Mouse (Mus musculus): ENCODE results near the gene A430089I19Rik.
"Not testable (repeated sequence)": the region's sequence is repeated elsewhere in the genome, so short reads cannot be mapped to it uniquely, and the experiment has no call there.

A430089I19Rik gene

GRCm38 (mm10) chr5:94306696-94307095 lies at the start of gene A430089I19Rik:
TSS of gene A430089I19Rik (minus strand) at chr5:94306796.
- not testable (repeated sequence) for DNase-seq (ENCODE audit: low read depth, low spot score); H3K27me3 ChIP-seq (ENCODE audit: control insufficient read depth, insufficient read depth, low read length, poor library complexity, severe bottlenecking); H3K36me3 ChIP-seq (ENCODE audit: control insufficient read depth, insufficient read depth, low read length, poor library complexity, severe bottlenecking)

GRCm38 (mm10) chr5:94339449-94339848 lies 32.9 kb upstream of the A430089I19Rik start, which contains the start of gene AA792892:
TSS of gene AA792892 (plus strand) at chr5:94339749.
- not testable (repeated sequence) for H3K27me3 ChIP-seq (ENCODE audit: control insufficient read depth, insufficient read depth, low read length, poor library complexity, severe bottlenecking); H3K36me3 ChIP-seq (ENCODE audit: control insufficient read depth, insufficient read depth, low read length, poor library complexity, severe bottlenecking); DNase-seq (ENCODE audit: low read depth, low spot score)

GRCm38 (mm10) chr5:94314135-94314534 lies 7.5 kb upstream of the A430089I19Rik start, which contains the start of gene Gm6502:
TSS of gene Gm6502 (plus strand) at chr5:94314435.
- H3K36me3 ChIP-seq (ENCODE audit: control insufficient read depth, insufficient read depth, low read length, poor library complexity, severe bottlenecking); DNase-seq (ENCODE audit: low read depth, low spot score); H3K27me3 ChIP-seq (ENCODE audit: control insufficient read depth, insufficient read depth, low read length, poor library complexity, severe bottlenecking): not testable (repeated sequence)

Data from splenic B cell, adult 2 months (primary cell).